Mouse (Mus musculus) frontal cortex, postnatal 25 days (tissue): ENCODE data around the gene Zfp937.
"Not testable (repeated sequence)": the region's sequence is repeated elsewhere in the genome, so short reads cannot be mapped to it uniquely, and the experiment has no call there.

Source experiments
- DNase-seq, 2 experiments: peaks; one replicate each; pipeline ENCODE4 v3.0.0; 2022; ENCODE audit warnings: low spot score in 2 of 2

Gene Zfp937

GRCm38 (mm10) chr2:150217600-150218362, at the start of gene Zfp937:
Gene Zfp937 (plus strand): TSS chr2:150218073.
- peak; percentile 59 to 78 for DNase-seq

GRCm38 (mm10) chr2:150173833-150174232, 44.0 kb upstream of the Zfp937 start:
- no peak for DNase-seq

GRCm38 (mm10) chr2:150179579-150179978, 38.3 kb upstream of the Zfp937 start, which contains the start of gene Gm10770:
Gene Gm10770 (minus strand): TSS chr2:150179679.
- DNase-seq = not testable (repeated sequence)

- DNase-seq = not testable (repeated sequence)
These were observed 36.8 kb upstream of the Zfp937 start for GRCm38 (mm10) chr2:150181046-150181445.

- not testable (repeated sequence) for DNase-seq
These were observed 36.3 kb upstream of the Zfp937 start, which contains the start of gene Gm14139 for GRCm38 (mm10) chr2:150181570-150181999. Gene Gm14139 (plus strand): TSS chr2:150181755.

GRCm38 (mm10) chr2:150218363-150218725, 471 bp downstream of the Zfp937 start:
- not testable (repeated sequence) for DNase-seq

GRCm38 (mm10) chr2:150223263-150223662, 5.4 kb downstream of the Zfp937 start:
- DNase-seq = not testable (repeated sequence)

GRCm38 (mm10) chr2:150243211-150243610, 25.3 kb downstream of the Zfp937 start:
- DNase-seq = no peak

- not testable (repeated sequence) for DNase-seq
These were observed 37.6 kb downstream of the Zfp937 start, which contains the start of gene Gm21994 for GRCm38 (mm10) chr2:150255491-150255890. Gene Gm21994 (minus strand): TSS chr2:150255591.

- not testable (repeated sequence) for DNase-seq
These were observed 39.0 kb downstream of the Zfp937 start for GRCm38 (mm10) chr2:150256861-150257260.

- not testable (repeated sequence) for DNase-seq
These were observed 39.4 kb downstream of the Zfp937 start, which contains the start of gene Gm14124 for GRCm38 (mm10) chr2:150257291-150257690. Gene Gm14124 (plus strand): TSS chr2:150257517.
